Mouse (Mus musculus): ENCODE results near the gene Dera. TPM values are rescaled to one million over a fixed set of nuclear protein-coding genes. Genes with fewer than 3 reads are reported as not detected.

Dera gene
- polyA plus RNA-seq, 1 experiment from 2014 or later: 12.9 TPM

GRCm38 (mm10) chr6:137897671-137898070 lies 143.3 kb downstream of the Dera start:
- Histone ChIP-seq H3K4me3 (replicated peaks; ENCODE audit: low read length) (no peak overlapping the region), H3K4me1 (replicated peaks; ENCODE audit: control insufficient read depth, insufficient read depth, low read length) (no peaks in the 10 kb centered on the region), H3K4me2 (replicated peaks) (no peak overlapping the region), H3K36me3 (replicated peaks; ENCODE audit: control insufficient read depth, insufficient read depth) (no peaks in the 10 kb centered on the region), H3K27me3 (ENCODE audit: control insufficient read depth, insufficient read depth, low read length) (no peaks in the 10 kb centered on the region), H3K27ac (no peak overlapping the region), H3K9ac (no peak overlapping the region), H3K9me3 (ENCODE audit: control insufficient read depth, low read length) (no peaks in the 10 kb centered on the region)
- ATAC-seq (ENCODE audit: low FRiP score) (no peak), DNase-seq (ENCODE audit: low spot score) (no peak)

- no peaks in the 10 kb centered on the region for H3K4me1 ChIP-seq (replicated peaks; ENCODE audit: control insufficient read depth, insufficient read depth, low read length)
- 96% methylated on average over 5 of the region's 5 CpGs for WGBS
- H3K27me3 ChIP-seq (ENCODE audit: control insufficient read depth, insufficient read depth, low read length): no peaks in the 10 kb centered on the region
- ATAC-seq (ENCODE audit: low FRiP score): no peak
- no peak for DNase-seq (ENCODE audit: low spot score)
- H3K4me2 ChIP-seq (replicated peaks): no peak overlapping the region
- no peaks in the 10 kb centered on the region for H3K9me3 ChIP-seq (ENCODE audit: control insufficient read depth, low read length)
- no peak overlapping the region for H3K27ac ChIP-seq
- H3K36me3 ChIP-seq (replicated peaks; ENCODE audit: control insufficient read depth, insufficient read depth): no peaks in the 10 kb centered on the region
- H3K4me3 ChIP-seq (replicated peaks; ENCODE audit: low read length): no peak overlapping the region
- no peak overlapping the region for H3K9ac ChIP-seq
These were observed 146.9 kb downstream of the Dera start for GRCm38 (mm10) chr6:137901255-137901654.

Other genes starting within 250 kb of the Dera start
- 20.2 and 28.3 TPM in 2 replicates for gene Eps8, start 99.7 kb upstream of the Dera start, polyA plus RNA-seq (2014; fragmentation: Nextera tagmentation; extraction: Ambion mirVana)
- gene Strap, start 19.5 kb upstream of the Dera start, polyA plus RNA-seq (2014; fragmentation: Nextera tagmentation; extraction: Ambion mirVana): 177 and 191 TPM in 2 replicates

All from hindbrain, embryonic 14.5 days (tissue).